Mouse (Mus musculus) spleen, adult 12 weeks (tissue): ENCODE data around the gene Gm20388.

Experiments
- DNase-seq: peaks from one replicate; pipeline ENCODE4 v3.0.0; 2022; ENCODE audit warnings: low spot score

Gm20388 gene

GRCm38 (mm10) chr8:123729786-123730411, 3819.3 kb downstream of the Gm20388 start:
- no peak for DNase-seq

GRCm38 (mm10) chr8:123732332-123732731, 3821.7 kb downstream of the Gm20388 start:
- no peak for DNase-seq

GRCm38 (mm10) chr8:123734486-123734885, 3823.8 kb downstream of the Gm20388 start:
- no peak for DNase-seq

- DNase-seq, result no peak
Measured at GRCm38 (mm10) chr8:123736974-123737373, 3826.3 kb downstream of the Gm20388 start.

- no peak for DNase-seq
Measured at GRCm38 (mm10) chr8:123740263-123740662, 3829.6 kb downstream of the Gm20388 start.

- DNase-seq, result no peak
Measured at GRCm38 (mm10) chr8:123741232-123741631, 3830.6 kb downstream of the Gm20388 start.

GRCm38 (mm10) chr8:123746488-123746887, 3835.8 kb downstream of the Gm20388 start:
- DNase-seq, result no peak

- DNase-seq, result no peak
Measured at GRCm38 (mm10) chr8:123747772-123748171, 3837.1 kb downstream of the Gm20388 start.

- DNase-seq, result no peak
Measured at GRCm38 (mm10) chr8:123750171-123750693, 3839.6 kb downstream of the Gm20388 start.

GRCm38 (mm10) chr8:123752773-123753468, 3842.3 kb downstream of the Gm20388 start:
- no peak for DNase-seq

- DNase-seq, result no peak
Measured at GRCm38 (mm10) chr8:123753604-123754375, 3843.1 kb downstream of the Gm20388 start.

- DNase-seq, result no peak
Measured at GRCm38 (mm10) chr8:123754538-123755431, 3844.1 kb downstream of the Gm20388 start.

GRCm38 (mm10) chr8:123756901-123757300, 3846.3 kb downstream of the Gm20388 start:
- DNase-seq, result no peak

GRCm38 (mm10) chr8:123758935-123759334, 3848.3 kb downstream of the Gm20388 start:
- DNase-seq, result no peak

GRCm38 (mm10) chr8:123759933-123760332, 3849.3 kb downstream of the Gm20388 start:
- DNase-seq, result no peak

- DNase-seq, result no peak
Measured at GRCm38 (mm10) chr8:123760579-123760978, 3849.9 kb downstream of the Gm20388 start.

GRCm38 (mm10) chr8:123761266-123761882, 3850.7 kb downstream of the Gm20388 start:
- no peak for DNase-seq

- no peak for DNase-seq
Measured at GRCm38 (mm10) chr8:123761883-123762270, 3851.2 kb downstream of the Gm20388 start.

- DNase-seq, result no peak
Measured at GRCm38 (mm10) chr8:123763355-123763754, 3852.7 kb downstream of the Gm20388 start.

GRCm38 (mm10) chr8:123764671-123765070, 3854.0 kb downstream of the Gm20388 start:
- DNase-seq, result no peak

- no peak for DNase-seq
Measured at GRCm38 (mm10) chr8:123766516-123766915, 3855.9 kb downstream of the Gm20388 start.
